Mouse (Mus musculus): ENCODE measurements around the gene Gm21863. TPM values are rescaled to one million over a fixed set of nuclear protein-coding genes. Genes with fewer than 3 reads are reported as not detected.
"Not testable (repeated sequence)": the region's sequence is repeated elsewhere in the genome, so short reads cannot be mapped to it uniquely, and the experiment has no call there.

The Gm21863 gene
- total RNA-seq (2014; rRNA removed; ENCODE audit: low replicate concordance) (not detected in 2 replicates), polyA plus RNA-seq (2015; fragmentation: Nextera tagmentation; extraction: Ambion mirVana) (not detected in 2 replicates)

- 16% methylated on average over 62 of the region's 75 CpGs for WGBS
- DNase-seq (ENCODE audit: low spot score); H3K4me2 ChIP-seq (ENCODE audit: low read depth, low read length); H3K4me1 ChIP-seq (ENCODE audit: control insufficient read depth, insufficient read depth); H3K36me3 ChIP-seq (replicated peaks; ENCODE audit: control insufficient read depth, insufficient read depth, low read length); H3K4me3 ChIP-seq (ENCODE audit: low read depth, low read length); H3K9me3 ChIP-seq (replicated peaks; ENCODE audit: control insufficient read depth, low read length); H3K27ac ChIP-seq (ENCODE audit: low read depth); H3K27me3 ChIP-seq (ENCODE audit: control insufficient read depth, insufficient read depth, low read length); H3K9ac ChIP-seq (replicated peaks; ENCODE audit: low read depth, low read length): not testable (repeated sequence)
- 0 out of 2 replicates have a peak, but pooled peaks have one; percentile 57 for ATAC-seq (ENCODE audit: insufficient read depth, low read depth)
Observed at GRCm38 (mm10) chr12:19953869-19954555, at the start of gene Gm21863. Gene Gm21863 (plus strand): TSS chr12:19954505.

GRCm38 (mm10) chr12:19928049-19928448, 26.3 kb upstream of the Gm21863 start:
- DNase-seq (ENCODE audit: low spot score); H3K9ac ChIP-seq (replicated peaks; ENCODE audit: low read depth, low read length); H3K4me3 ChIP-seq (ENCODE audit: low read depth, low read length); H3K4me1 ChIP-seq (ENCODE audit: control insufficient read depth, insufficient read depth); H3K27ac ChIP-seq (ENCODE audit: low read depth); H3K4me2 ChIP-seq (ENCODE audit: low read depth, low read length); ATAC-seq (ENCODE audit: insufficient read depth, low read depth); H3K27me3 ChIP-seq (ENCODE audit: control insufficient read depth, insufficient read depth, low read length); H3K9me3 ChIP-seq (replicated peaks; ENCODE audit: control insufficient read depth, low read length); H3K36me3 ChIP-seq (replicated peaks; ENCODE audit: control insufficient read depth, insufficient read depth, low read length): not testable (repeated sequence)
- WGBS: 23% methylated on average over 4 of the region's 4 CpGs

Data from heart, postnatal 0 days (tissue).